Mouse (Mus musculus): Measurements from ENCODE around the gene Olfr441. TPM values are rescaled to one million over a fixed set of nuclear protein-coding genes. Genes with fewer than 3 reads are reported as not detected.
"Not testable (repeated sequence)": the region's sequence is repeated elsewhere in the genome, so short reads cannot be mapped to it uniquely, and the experiment has no call there.

Gene Olfr441
- total RNA-seq (2021), result not detected
- long read RNA-seq, result 0 reads

DNA sequence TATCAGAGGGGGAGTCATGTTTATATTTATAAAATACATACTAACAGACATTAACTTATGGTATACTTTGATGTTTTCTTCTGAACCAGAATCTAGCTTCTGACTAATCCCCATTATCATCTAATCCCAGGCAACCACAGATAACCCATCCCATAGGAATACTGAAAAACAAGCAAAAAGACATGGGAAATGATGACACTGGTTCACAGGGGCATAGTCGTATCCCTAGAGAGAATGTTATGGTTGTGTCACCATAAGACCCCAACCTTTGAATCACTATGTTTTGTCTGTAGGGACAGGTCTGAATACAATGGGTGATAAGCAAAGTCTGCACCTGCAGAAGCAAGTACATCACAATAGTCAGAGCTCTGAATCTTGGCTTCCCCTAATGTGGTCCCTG is at the start of gene Olfr441:
TSS of gene Olfr441 (plus strand) at position 301 of the 400 bp plus-strand sequence.
- DNase-seq (ENCODE audit: low spot score in 2 of 2), result not testable (repeated sequence)

DNA sequence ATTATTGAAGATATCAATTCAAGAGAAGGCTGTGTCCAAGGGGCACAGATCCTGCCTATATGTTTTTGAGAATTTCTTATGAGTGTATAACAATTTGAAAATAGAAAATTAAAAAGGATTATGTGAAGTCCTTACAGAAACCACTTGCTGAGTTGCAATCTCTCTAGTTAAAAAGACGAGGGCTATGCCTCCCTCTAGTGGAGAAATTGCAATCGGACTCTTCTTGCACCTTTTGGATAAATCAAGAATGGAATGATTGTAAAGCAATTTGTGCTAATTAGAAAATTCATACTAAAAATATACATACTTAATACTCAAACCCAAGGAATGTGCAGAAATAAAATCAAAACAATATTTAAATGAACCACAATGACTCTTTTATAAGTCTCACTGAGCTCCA is 27.4 kb upstream of the Olfr441 start:
- DNase-seq (ENCODE audit: low spot score in 2 of 2), result peak in 1 of 2 experiments; percentile 21

DNA sequence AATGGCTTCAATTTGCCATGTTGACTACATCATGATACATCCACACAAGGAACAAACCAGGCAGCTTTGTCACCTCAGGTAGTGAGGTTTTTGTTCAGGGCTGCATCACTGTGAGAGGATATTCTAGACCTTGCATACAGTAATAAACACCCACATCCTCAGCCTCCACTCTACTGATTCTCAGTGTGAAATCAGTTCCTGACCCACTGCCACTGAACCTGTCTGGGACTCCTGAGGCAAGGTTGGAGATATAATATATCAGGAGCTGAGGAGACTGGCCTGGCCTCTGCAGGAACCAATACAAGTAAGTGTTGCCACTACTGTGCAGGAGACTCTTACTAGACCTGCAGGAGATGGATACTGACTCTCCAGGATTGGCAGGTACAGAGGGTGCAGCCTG is 24.8 kb upstream of the Olfr441 start:
- not testable (repeated sequence) for DNase-seq (ENCODE audit: low spot score in 2 of 2)

DNA sequence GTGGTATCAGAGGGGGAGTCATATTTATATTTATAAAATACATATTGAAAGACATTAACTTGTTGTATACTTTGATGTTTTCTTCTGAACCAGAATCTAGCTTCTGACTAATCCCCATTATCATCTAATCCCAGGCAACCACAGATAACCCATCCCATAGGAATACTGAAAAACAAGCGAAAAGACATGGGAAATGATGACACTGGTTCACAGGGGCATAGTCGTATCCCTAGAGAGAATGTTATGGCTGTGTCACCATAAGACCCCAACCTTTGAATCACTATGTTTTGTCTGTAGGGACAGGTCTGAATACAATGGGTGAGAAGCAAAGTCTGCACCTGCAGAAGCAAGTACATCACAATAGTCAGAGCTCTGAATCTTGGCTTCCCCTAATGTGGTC is 40.1 kb downstream of the Olfr441 start, which contains the start of gene Olfr237-ps1:
TSS of gene Olfr237-ps1 (plus strand) at position 301 of the 400 bp plus-strand sequence.
- DNase-seq (ENCODE audit: low spot score in 2 of 2), result not testable (repeated sequence)

DNA sequence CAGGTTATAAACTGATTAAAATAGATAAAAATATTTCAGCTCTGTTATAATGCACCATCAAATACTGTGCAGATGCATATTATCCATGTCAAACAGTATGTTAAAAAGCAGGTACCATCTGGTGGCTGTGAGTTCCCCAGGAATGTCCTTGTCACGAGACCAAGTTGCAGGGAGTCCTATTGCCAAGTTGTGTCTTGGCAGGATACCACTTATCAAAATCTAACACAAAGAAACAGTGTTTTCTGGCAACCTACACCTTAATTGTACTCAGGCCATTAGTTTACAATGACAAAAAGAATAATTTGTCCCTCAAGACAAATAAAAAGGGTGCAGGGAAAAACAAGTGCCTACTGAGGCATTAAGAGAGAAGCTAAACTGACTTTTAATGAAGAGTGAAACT is 53.3 kb downstream of the Olfr441 start:
- DNase-seq (ENCODE audit: low spot score in 2 of 2), result no peak

DNA sequence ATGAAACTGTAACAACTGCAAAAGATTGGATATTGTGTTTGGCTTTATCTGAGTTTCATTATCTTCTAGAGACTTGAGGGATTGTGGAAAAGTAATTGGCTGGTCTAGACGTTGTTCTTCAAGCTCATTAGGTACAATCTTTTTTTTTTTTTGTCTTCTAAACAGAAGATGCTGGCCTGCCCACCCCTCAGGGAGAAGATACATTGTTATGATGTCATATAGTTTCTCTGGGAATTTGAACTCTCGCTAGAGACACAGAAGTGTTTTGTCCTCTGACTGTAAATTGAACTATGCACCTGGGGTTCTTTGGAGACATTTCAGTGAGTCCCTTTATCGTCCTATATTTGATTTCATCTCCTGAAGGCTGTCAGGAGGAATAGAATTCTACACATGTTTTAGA is 56.8 kb downstream of the Olfr441 start, which contains the start of gene Olfr437:
TSS of gene Olfr437 (plus strand) at position 301 of the 400 bp plus-strand sequence.
- no peak for DNase-seq (ENCODE audit: low spot score in 2 of 2)

DNA sequence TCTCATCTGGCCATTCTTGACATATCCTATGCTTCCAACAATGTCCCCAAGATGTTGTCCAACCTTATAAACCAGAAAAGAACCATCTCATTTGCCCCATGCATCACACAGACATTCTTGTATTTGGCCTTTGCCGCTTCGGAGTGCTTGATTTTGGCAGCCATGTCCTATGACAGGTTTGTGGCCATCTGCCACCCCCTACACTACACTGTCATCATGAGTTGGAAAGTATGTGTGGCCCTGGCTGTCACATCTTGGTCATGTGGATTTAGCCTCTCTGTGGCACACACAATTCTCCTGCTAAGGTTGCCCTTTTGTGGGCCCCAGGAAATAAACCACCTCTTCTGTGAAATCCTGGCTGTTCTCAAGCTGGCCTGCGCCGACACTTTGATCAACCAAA is 61.1 kb downstream of the Olfr441 start:
- DNase-seq (ENCODE audit: low spot score in 2 of 2), result peak in 1 of 2 experiments; percentile 31

Other genes starting within 250 kb of the Olfr441 start
- not detected for gene Olfr448, start 215.9 kb upstream of the Olfr441 start, total RNA-seq (2021)
- not detected for gene Olfr447, start 197.5 kb upstream of the Olfr441 start, total RNA-seq (2021)
- not detected for gene Olfr446, start 185.0 kb upstream of the Olfr441 start, total RNA-seq (2021)
- gene Olfr444, start 157.3 kb upstream of the Olfr441 start, total RNA-seq (2021), result not detected
- not detected for gene Olfr237-ps1, start 40.2 kb downstream of the Olfr441 start, total RNA-seq (2021)
- not detected for gene Olfr437, start 56.9 kb downstream of the Olfr441 start, total RNA-seq (2021)
- not detected for gene Olfr13, start 65.8 kb downstream of the Olfr441 start, total RNA-seq (2021)
- not detected for gene Olfr435, start 90.8 kb downstream of the Olfr441 start, total RNA-seq (2021)
- gene Olfr434, start 106.7 kb downstream of the Olfr441 start, total RNA-seq (2021), result not detected
- not detected for gene Olfr47, start 125.2 kb downstream of the Olfr441 start, total RNA-seq (2021)
- gene Arhgef5, start 159.2 kb downstream of the Olfr441 start, total RNA-seq (2021), result 1 to 10 TPM; 4.6 to 4.9 TPM
- gene Nobox, start 203.2 kb downstream of the Olfr441 start, total RNA-seq (2021), result not detected

Measured in layer of hippocampus, postnatal 10 days (tissue).